Mouse (Mus musculus): ENCODE data around the gene Cntn5.

DNA sequence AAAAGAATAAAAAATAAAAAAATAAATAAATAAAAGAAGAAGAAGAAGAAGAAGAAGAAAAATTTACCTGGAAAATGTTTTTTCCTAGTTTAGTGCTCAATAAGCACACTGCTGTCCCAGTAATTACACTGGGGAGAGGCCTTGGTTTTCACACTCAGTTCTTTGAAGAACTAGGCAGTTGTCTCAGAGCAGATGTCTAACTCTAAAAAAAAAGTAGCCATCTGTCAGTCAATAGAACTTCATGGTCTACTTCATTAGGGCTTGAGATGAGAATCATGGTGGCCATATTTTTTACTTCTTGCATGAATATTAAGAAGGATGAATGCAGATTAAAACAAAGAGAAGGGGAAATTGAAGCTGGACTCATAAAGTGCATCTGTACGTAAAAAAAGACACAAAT is 246.5 kb downstream of the Cntn5 start:
- no peak for TF ChIP-seq CTCF (IDR thresholded peaks at IDR 0.05; ENCODE audit: borderline replicate concordance, insufficient read depth, low read length)
- TF ChIP-seq POLR2A (IDR thresholded peaks at IDR 0.05; ENCODE audit: low read depth, low read length), result no peak
